Mouse (Mus musculus) bone marrow, adult 2 months (tissue): ENCODE measurements at regions not wholly inside any gene's neighbourhood (a gene's known extent, or its start where the extent isn't known, plus 50 kb on each side); places are given as distances from the start of the nearest gene placed in this dataset.

Source experiments
- CTCF ChIP-seq: fragments of 200-500 bp; IDR thresholded peaks from 2 replicates; pipeline ENCODE4 v1.5.1; 2011; ENCODE audit warnings: low read length, control low read depth; ENCODE audit not compliant: control insufficient read depth, insufficient read depth
- POLR2A ChIP-seq: fragments of 200-500 bp; IDR thresholded peaks from 2 replicates; pipeline ENCODE4 v1.6.1; 2011; ENCODE audit warnings: low read depth, mild to moderate bottlenecking, control low read depth, low read length, borderline replicate concordance; ENCODE audit not compliant: control insufficient read depth

DNA sequence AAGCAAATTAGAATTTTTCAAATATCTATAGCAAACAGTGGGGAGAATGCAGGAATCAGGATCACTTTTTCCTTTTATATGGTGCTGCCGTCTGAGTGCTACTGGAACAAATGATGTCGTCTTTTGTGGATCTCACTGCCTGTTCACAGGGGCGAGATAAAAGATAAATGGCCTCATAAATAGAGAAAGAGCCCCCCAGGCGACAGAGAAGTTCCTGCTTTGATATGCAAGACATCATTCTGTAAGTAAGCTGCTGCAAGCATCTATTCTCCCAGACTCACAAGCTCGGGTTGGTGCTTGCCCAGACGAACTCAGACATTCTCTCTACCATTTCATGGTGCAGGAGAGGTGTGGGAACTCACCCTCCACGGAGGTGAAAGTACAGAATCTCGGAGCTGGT is 377.6 kb upstream of the Cdh4 start:
- no peak for TF ChIP-seq POLR2A
- TF ChIP-seq CTCF: no peak
